Mouse (Mus musculus) MEL-GATA-1-ER (cell line): ENCODE data around the gene Cuedc1.
A peak's percentile ranks its signal among the peaks of the same experiment; 100 is the strongest.

Experiments
- DNase-seq: peaks from one replicate; pipeline ENCODE4 v3.0.0-alpha.2; 2012; ENCODE audit warnings: low read depth; ENCODE audit errors: extremely low read depth

Cuedc1 gene

GRCm38 (mm10) chr11:88233528-88234427, 135.9 kb downstream of the Cuedc1 start:
- peak; percentile 51 for DNase-seq

GRCm38 (mm10) chr11:88234789-88235188, 136.9 kb downstream of the Cuedc1 start:
- no peak for DNase-seq

GRCm38 (mm10) chr11:88235221-88236203, 137.7 kb downstream of the Cuedc1 start:
- DNase-seq, result no peak

- no peak for DNase-seq
Observed at GRCm38 (mm10) chr11:88240275-88240674, 142.4 kb downstream of the Cuedc1 start.

GRCm38 (mm10) chr11:88240736-88241353, 143.0 kb downstream of the Cuedc1 start:
- DNase-seq, result no peak

- DNase-seq, result no peak
Observed at GRCm38 (mm10) chr11:88241468-88242301, 143.8 kb downstream of the Cuedc1 start.
